Mouse (Mus musculus): ENCODE results near the gene Thap4. TPM values are rescaled to one million over a fixed set of nuclear protein-coding genes. Genes with fewer than 3 reads are reported as not detected.

The Thap4 gene
- polyA plus RNA-seq, 1 experiment from 2014 or later = 55.2 TPM

- ATAC-seq (ENCODE audit: low FRiP score, low read depth) = no peak
- Histone ChIP-seq H3K9me3 (no peaks in the 10 kb centered on the region; the same call in 1 of the 2 replicates), H3K27me3 (no peaks in the 10 kb centered on the region), H3K9ac (no peak overlapping the region), H3K4me3 (no peak overlapping the region), H3K4me2 (replicated peaks) (no peak overlapping the region), H3K27ac (no peak overlapping the region), H3K4me1 (no peaks in the 10 kb centered on the region), H3K36me3 (peaks cover 18% of the 10 kb centered on the region)
- WGBS = 92% methylated on average over 2 of the region's 2 CpGs
These were observed 14.0 kb downstream of the Thap4 start for GRCm38 (mm10) chr1:93740671-93741070.

- Histone ChIP-seq H3K36me3 (peaks cover 6% of the 10 kb centered on the region; the same call in 1 of the 2 replicates), H3K4me2 (replicated peaks) (no peak overlapping the region), H3K4me1 (no peaks in the 10 kb centered on the region), H3K27me3 (no peaks in the 10 kb centered on the region), H3K9ac (no peak overlapping the region), H3K27ac (no peak overlapping the region), H3K9me3 (no peaks in the 10 kb centered on the region; the same call in 1 of the 2 replicates), H3K4me3 (no peak overlapping the region)
- 97% methylated on average over 5 of the region's 5 CpGs for WGBS
- ATAC-seq (ENCODE audit: low FRiP score, low read depth) = no peak
These were observed 17.0 kb downstream of the Thap4 start for GRCm38 (mm10) chr1:93737711-93738110.

GRCm38 (mm10) chr1:93735859-93736258 is 18.8 kb downstream of the Thap4 start:
- H3K27ac ChIP-seq = no peak overlapping the region
- H3K36me3 ChIP-seq = peaks cover 4% of the 10 kb centered on the region; the same call in 1 of the 2 replicates
- ATAC-seq (ENCODE audit: low FRiP score, low read depth) = no peak
- 80% methylated on average over 3 of the region's 3 CpGs for WGBS
- 0 out of 2 replicates have a peak, but pooled peaks cover 6% of the 10 kb centered on the region for H3K4me1 ChIP-seq
- H3K4me2 ChIP-seq (replicated peaks) = no peak overlapping the region
- no peak overlapping the region for H3K4me3 ChIP-seq
- H3K9me3 ChIP-seq = no peaks in the 10 kb centered on the region
- no peaks in the 10 kb centered on the region for H3K27me3 ChIP-seq
- H3K9ac ChIP-seq = no peak overlapping the region

GRCm38 (mm10) chr1:93731880-93732281 is 22.8 kb downstream of the Thap4 start:
- ATAC-seq (ENCODE audit: low FRiP score, low read depth) = no peak
- Histone ChIP-seq H3K4me2 (replicated peaks) (no peak overlapping the region), H3K9ac (no peak overlapping the region), H3K9me3 (no peaks in the 10 kb centered on the region), H3K27ac (no peak overlapping the region), H3K4me3 (no peak overlapping the region), H3K4me1 (0 out of 2 replicates have a peak, but pooled peaks cover 6% of the 10 kb centered on the region), H3K27me3 (no peaks in the 10 kb centered on the region), H3K36me3 (peaks cover 10% of the 10 kb centered on the region)
- WGBS = 20% methylated on average over 3 of the region's 3 CpGs

- Histone ChIP-seq H3K9me3 (no peaks in the 10 kb centered on the region), H3K27me3 (no peaks in the 10 kb centered on the region), H3K4me1 (0 out of 2 replicates have a peak, but pooled peaks cover 6% of the 10 kb centered on the region), H3K36me3 (peaks cover 13% of the 10 kb centered on the region), H3K27ac (no peak overlapping the region), H3K4me3 (no peak overlapping the region), H3K9ac (no peak overlapping the region), H3K4me2 (replicated peaks) (no peak overlapping the region)
- 92% methylated on average over 5 of the region's 5 CpGs for WGBS
- no peak for ATAC-seq (ENCODE audit: low FRiP score, low read depth)
These were observed 23.6 kb downstream of the Thap4 start for GRCm38 (mm10) chr1:93731103-93731502.

GRCm38 (mm10) chr1:93726974-93727373 is 27.7 kb downstream of the Thap4 start:
- no peaks in the 10 kb centered on the region for H3K27me3 ChIP-seq
- ATAC-seq (ENCODE audit: low FRiP score, low read depth) = no peak
- no peak overlapping the region for H3K4me3 ChIP-seq
- H3K36me3 ChIP-seq = peaks cover 32% of the 10 kb centered on the region
- H3K9ac ChIP-seq = no peak overlapping the region
- H3K27ac ChIP-seq = no peak overlapping the region
- H3K9me3 ChIP-seq = no peaks in the 10 kb centered on the region
- no peak overlapping the region for H3K4me2 ChIP-seq (replicated peaks)
- WGBS = 72% methylated on average over 3 of the region's 3 CpGs
- H3K4me1 ChIP-seq = 0 out of 2 replicates have a peak, but pooled peaks cover 3% of the 10 kb centered on the region

GRCm38 (mm10) chr1:93726116-93726515 is 28.5 kb downstream of the Thap4 start:
- no peaks in the 10 kb centered on the region for H3K9me3 ChIP-seq
- no peaks in the 10 kb centered on the region for H3K27me3 ChIP-seq
- WGBS = 91% methylated on average over 3 of the region's 3 CpGs
- H3K9ac ChIP-seq = no peak overlapping the region
- H3K36me3 ChIP-seq = peaks cover 32% of the 10 kb centered on the region
- H3K4me2 ChIP-seq (replicated peaks) = no peak overlapping the region
- H3K4me1 ChIP-seq = no peaks in the 10 kb centered on the region
- H3K27ac ChIP-seq = no peak overlapping the region
- no peak overlapping the region for H3K4me3 ChIP-seq
- no peak for ATAC-seq (ENCODE audit: low FRiP score, low read depth)

- no peak overlapping the region for H3K27ac ChIP-seq
- H3K27me3 ChIP-seq = no peaks in the 10 kb centered on the region
- H3K9ac ChIP-seq = no peak overlapping the region
- no peaks in the 10 kb centered on the region for H3K9me3 ChIP-seq
- H3K4me1 ChIP-seq = no peaks in the 10 kb centered on the region
- 96% methylated on average over 5 of the region's 5 CpGs for WGBS
- ATAC-seq (ENCODE audit: low FRiP score, low read depth) = no peak
- H3K4me2 ChIP-seq (replicated peaks) = no peak overlapping the region
- H3K4me3 ChIP-seq = no peak overlapping the region
- peaks cover 32% of the 10 kb centered on the region for H3K36me3 ChIP-seq
These were observed 29.0 kb downstream of the Thap4 start for GRCm38 (mm10) chr1:93725665-93726064.

- Histone ChIP-seq H3K4me2 (replicated peaks) (no peak overlapping the region), H3K9ac (no peak overlapping the region), H3K36me3 (peaks cover 32% of the 10 kb centered on the region), H3K4me3 (no peak overlapping the region), H3K4me1 (no peaks in the 10 kb centered on the region), H3K27me3 (no peaks in the 10 kb centered on the region), H3K27ac (no peak overlapping the region), H3K9me3 (no peaks in the 10 kb centered on the region)
- ATAC-seq (ENCODE audit: low FRiP score, low read depth) = no peak
- WGBS = 88% methylated on average over 3 of the region's 3 CpGs
These were observed 30.0 kb downstream of the Thap4 start for GRCm38 (mm10) chr1:93724623-93725022.

- H3K9me3 ChIP-seq = no peaks in the 10 kb centered on the region
- no peak overlapping the region for H3K4me3 ChIP-seq
- 69% methylated on average over 7 of the region's 7 CpGs for WGBS
- H3K27me3 ChIP-seq = no peaks in the 10 kb centered on the region
- no peak overlapping the region for H3K4me2 ChIP-seq (replicated peaks)
- no peak for ATAC-seq (ENCODE audit: low FRiP score, low read depth)
- no peak overlapping the region for H3K9ac ChIP-seq
- H3K36me3 ChIP-seq = peaks cover 34% of the 10 kb centered on the region
- H3K4me1 ChIP-seq = no peaks in the 10 kb centered on the region
- no peak overlapping the region for H3K27ac ChIP-seq
These were observed 33.1 kb downstream of the Thap4 start for GRCm38 (mm10) chr1:93721557-93721956.

- no peaks in the 10 kb centered on the region for H3K9me3 ChIP-seq
- H3K4me3 ChIP-seq = no peak overlapping the region
- no peak for ATAC-seq (ENCODE audit: low FRiP score, low read depth)
- no peaks in the 10 kb centered on the region for H3K4me1 ChIP-seq
- H3K27me3 ChIP-seq = no peaks in the 10 kb centered on the region
- no peak overlapping the region for H3K9ac ChIP-seq
- peaks cover 54% of the 10 kb centered on the region for H3K36me3 ChIP-seq
- no peak overlapping the region for H3K27ac ChIP-seq
- WGBS = 87% methylated on average over 2 of the region's 2 CpGs
- no peak overlapping the region for H3K4me2 ChIP-seq (replicated peaks)
These were observed 38.5 kb downstream of the Thap4 start for GRCm38 (mm10) chr1:93716166-93716565.

- Histone ChIP-seq H3K4me2 (replicated peaks) (no peak overlapping the region), H3K4me3 (no peak overlapping the region), H3K36me3 (peaks cover 43% of the 10 kb centered on the region), H3K9ac (no peak overlapping the region), H3K4me1 (no peaks in the 10 kb centered on the region), H3K27me3 (no peaks in the 10 kb centered on the region), H3K27ac (no peak overlapping the region), H3K9me3 (no peaks in the 10 kb centered on the region)
- WGBS = 76% methylated on average over 3 of the region's 3 CpGs
- ATAC-seq (ENCODE audit: low FRiP score, low read depth) = no peak
These were observed 49.3 kb downstream of the Thap4 start for GRCm38 (mm10) chr1:93705389-93705788.

GRCm38 (mm10) chr1:93704341-93704740 is 50.3 kb downstream of the Thap4 start:
- no peak overlapping the region for H3K4me3 ChIP-seq
- H3K36me3 ChIP-seq = peaks cover 40% of the 10 kb centered on the region
- H3K4me2 ChIP-seq (replicated peaks) = no peak overlapping the region
- 93% methylated on average over 9 of the region's 9 CpGs for WGBS
- no peak overlapping the region for H3K27ac ChIP-seq
- ATAC-seq (ENCODE audit: low FRiP score, low read depth) = no peak
- H3K27me3 ChIP-seq = no peaks in the 10 kb centered on the region
- 0 out of 2 replicates have a peak, but pooled peaks cover 1% of the 10 kb centered on the region for H3K4me1 ChIP-seq
- no peaks in the 10 kb centered on the region for H3K9me3 ChIP-seq
- no peak overlapping the region for H3K9ac ChIP-seq

Measured in limb, embryonic 13.5 days (tissue).